Mouse (Mus musculus): ENCODE data around the gene Gm14410. TPM values are rescaled to one million over a fixed set of nuclear protein-coding genes. Genes with fewer than 3 reads are reported as not detected.
"Not testable (repeated sequence)": the region's sequence is repeated elsewhere in the genome, so short reads cannot be mapped to it uniquely, and the experiment has no call there.

Gm14410 gene
- polyA plus RNA-seq (2015; fragmentation: Nextera tagmentation; extraction: Ambion mirVana) = 18.1 and 22.3 TPM in 2 replicates

GRCm38 (mm10) chr2:177206341-177206740, at the start of gene Gm14410:
Gm14410 (minus strand) TSS chr2:177206421.
- not testable (repeated sequence) for H3K36me3 ChIP-seq; H3K4me1 ChIP-seq (replicated peaks); H3K9ac ChIP-seq; ATAC-seq; H3K4me2 ChIP-seq (replicated peaks); H3K9me3 ChIP-seq; H3K27ac ChIP-seq; H3K27me3 ChIP-seq (replicated peaks)
- peak within 1 kb of the TSS; percentile 38 for H3K4me3 ChIP-seq (replicated peaks)
- 0% methylated on average over 6 of the region's 6 CpGs for WGBS

DNA sequence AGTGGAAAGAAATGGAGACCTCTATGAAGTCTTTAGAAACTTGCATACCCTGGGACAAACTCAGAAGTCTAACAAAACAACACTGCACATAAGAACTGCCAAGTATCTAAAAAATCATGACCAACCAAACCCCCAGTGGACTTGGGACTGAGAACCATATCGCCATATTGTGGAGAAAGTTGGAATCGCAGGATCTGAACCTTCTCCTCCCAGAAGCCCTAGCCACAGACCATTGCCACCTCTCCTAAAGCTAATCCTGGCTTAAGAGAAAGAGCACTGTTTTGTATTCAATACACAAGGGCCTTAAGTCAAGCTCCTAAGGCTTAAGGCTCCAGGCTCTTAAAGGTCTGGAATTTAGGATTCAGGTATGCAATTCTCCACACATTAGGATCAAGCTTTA, 41.2 kb upstream of the Gm14410 start:
- not testable (repeated sequence) for H3K27me3 ChIP-seq (replicated peaks); H3K4me3 ChIP-seq (replicated peaks); H3K36me3 ChIP-seq; H3K27ac ChIP-seq; H3K4me1 ChIP-seq (replicated peaks); H3K9ac ChIP-seq; H3K9me3 ChIP-seq; H3K4me2 ChIP-seq (replicated peaks); ATAC-seq
- 85% methylated on average over 2 of the region's 2 CpGs for WGBS

DNA sequence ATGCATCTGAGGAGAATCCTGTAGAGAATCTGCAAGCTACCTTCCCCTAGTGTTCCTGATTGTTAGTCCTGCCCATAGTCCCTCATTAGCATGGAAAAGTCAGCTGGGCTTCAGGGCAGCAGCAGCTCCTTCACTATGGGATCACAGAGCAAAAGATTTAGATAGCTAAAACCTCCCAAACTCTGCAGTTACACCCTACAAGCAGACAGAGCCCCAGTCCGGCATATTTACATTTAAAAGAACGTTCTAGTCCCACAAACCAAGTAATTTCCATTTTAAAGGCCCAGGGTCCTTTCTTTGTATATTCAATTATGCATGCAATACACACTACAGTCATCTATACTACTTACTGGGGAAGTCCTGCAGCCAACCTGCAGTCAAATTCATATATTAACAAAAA, 24.2 kb upstream of the Gm14410 start:
- H3K36me3 ChIP-seq, ATAC-seq: not testable (repeated sequence)

GRCm38 (mm10) chr2:177172749-177173148, 33.5 kb downstream of the Gm14410 start:
- 79% methylated on average over 5 of the region's 5 CpGs for WGBS
- not testable (repeated sequence) for ATAC-seq

More for the DNA sequence above, 24.2 kb upstream of the Gm14410 start:
- H3K9ac ChIP-seq; H3K27ac ChIP-seq; H3K4me1 ChIP-seq (replicated peaks); H3K9me3 ChIP-seq; H3K27me3 ChIP-seq (replicated peaks); H3K4me3 ChIP-seq (replicated peaks); H3K4me2 ChIP-seq (replicated peaks): not testable (repeated sequence)
- WGBS = 70% methylated on average over 2 of the region's 2 CpGs

More at GRCm38 (mm10) chr2:177172749-177173148, 33.5 kb downstream of the Gm14410 start:
- H3K36me3 ChIP-seq; H3K27me3 ChIP-seq (replicated peaks); H3K27ac ChIP-seq; H3K9ac ChIP-seq; H3K4me2 ChIP-seq (replicated peaks); H3K4me3 ChIP-seq (replicated peaks); H3K9me3 ChIP-seq; H3K4me1 ChIP-seq (replicated peaks): not testable (repeated sequence)

Other genes starting within 250 kb of the Gm14410 start
- gene Gm14419, start 205.5 kb downstream of the Gm14410 start, polyA plus RNA-seq (2015; fragmentation: Nextera tagmentation; extraction: Ambion mirVana) = 7.9 and 9.0 TPM in 2 replicates
- gene Gm14401, start 132.1 kb downstream of the Gm14410 start, polyA plus RNA-seq (2015; fragmentation: Nextera tagmentation; extraction: Ambion mirVana) = 0.16 and 0.31 TPM in 2 replicates
- gene Gm14409, start 60.6 kb upstream of the Gm14410 start, polyA plus RNA-seq (2015; fragmentation: Nextera tagmentation; extraction: Ambion mirVana) = not detected in 2 replicates
- gene Gm14412, start 117.9 kb upstream of the Gm14410 start, polyA plus RNA-seq (2015; fragmentation: Nextera tagmentation; extraction: Ambion mirVana) = 0.41 TPM in 1 of 2 replicates, not detected in the other
- 6.1 and 7.8 TPM in 2 replicates for gene Gm14418, start 191.9 kb upstream of the Gm14410 start, polyA plus RNA-seq (2015; fragmentation: Nextera tagmentation; extraction: Ambion mirVana)

All from intestine, embryonic 15.5 days (tissue).